Mouse (Mus musculus): ENCODE results near the gene Dmpk. TPM values are rescaled to one million over a fixed set of nuclear protein-coding genes. Genes with fewer than 3 reads are reported as not detected.
A peak's percentile ranks its signal among the peaks of the same experiment; 100 is the strongest.
"Not testable (repeated sequence)": the region's sequence is repeated elsewhere in the genome, so short reads cannot be mapped to it uniquely, and the experiment has no call there.

Dmpk gene
- polyA plus RNA-seq, 1 experiment from 2014 or later = 9.4 TPM

DNA sequence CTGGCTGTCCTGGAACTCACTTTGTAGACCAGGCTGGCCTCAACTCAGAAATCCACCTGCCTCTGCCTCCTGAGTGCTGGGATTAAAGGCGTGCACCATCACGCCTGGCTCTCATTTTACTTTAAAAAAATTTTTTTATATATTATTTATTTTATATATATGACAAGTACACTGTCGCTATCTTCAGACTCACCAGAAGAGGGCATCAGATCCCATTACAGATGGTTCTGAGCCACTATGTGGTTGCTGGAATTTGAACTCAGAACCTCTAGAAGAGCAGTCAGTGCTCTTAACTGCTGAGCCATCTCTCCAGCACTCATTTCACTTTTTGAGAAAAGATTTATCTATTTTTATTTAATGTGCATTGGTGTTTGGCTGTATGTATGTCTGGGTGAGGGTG lies 12.6 kb upstream of the Dmpk start:
- H3K27ac ChIP-seq (ENCODE audit: low read depth, low read length); H3K4me3 ChIP-seq (ENCODE audit: low read depth, low read length); ATAC-seq (ENCODE audit: low read depth); H3K4me1 ChIP-seq (ENCODE audit: control insufficient read depth, insufficient read depth, low read length); H3K36me3 ChIP-seq (ENCODE audit: control insufficient read depth, insufficient read depth, low read length); H3K9me3 ChIP-seq (ENCODE audit: control insufficient read depth, low read length); H3K4me2 ChIP-seq (ENCODE audit: low read depth, low read length); H3K9ac ChIP-seq (replicated peaks; ENCODE audit: low read depth, low read length); H3K27me3 ChIP-seq (ENCODE audit: control insufficient read depth, insufficient read depth, low read length): not testable (repeated sequence)
- 61% methylated on average over 3 of the region's 3 CpGs for WGBS

GRCm38 (mm10) chr7:19073504-19073903 lies 10.1 kb upstream of the Dmpk start:
- no peak overlapping the region for H3K4me2 ChIP-seq (ENCODE audit: low read depth, low read length)

GRCm38 (mm10) chr7:19074494-19074893 lies 9.2 kb upstream of the Dmpk start:
- Histone ChIP-seq H3K4me2 (ENCODE audit: low read depth, low read length) (no peak overlapping the region), H3K9me3 (ENCODE audit: control insufficient read depth, low read length) (no peaks in the 10 kb centered on the region), H3K4me1 (ENCODE audit: control insufficient read depth, insufficient read depth, low read length) (peaks cover 15% of the 10 kb centered on the region; the same call in 1 of the 2 replicates), H3K27ac (ENCODE audit: low read depth, low read length) (no peak overlapping the region), H3K9ac (replicated peaks; ENCODE audit: low read depth, low read length) (no peak overlapping the region), H3K4me3 (ENCODE audit: low read depth, low read length) (no peak overlapping the region), H3K27me3 (ENCODE audit: control insufficient read depth, insufficient read depth, low read length) (no peaks in the 10 kb centered on the region; the same call in 1 of the 2 replicates), H3K36me3 (ENCODE audit: control insufficient read depth, insufficient read depth, low read length) (peaks cover 12% of the 10 kb centered on the region; the same call in 1 of the 2 replicates)
- WGBS = 90% methylated on average over 6 of the region's 6 CpGs
- no peak for ATAC-seq (ENCODE audit: low read depth)

More at GRCm38 (mm10) chr7:19073504-19073903, 10.1 kb upstream of the Dmpk start:
- Histone ChIP-seq H3K36me3 (ENCODE audit: control insufficient read depth, insufficient read depth, low read length) (peaks cover 6% of the 10 kb centered on the region; the same call in 1 of the 2 replicates), H3K4me1 (ENCODE audit: control insufficient read depth, insufficient read depth, low read length) (peaks cover 15% of the 10 kb centered on the region; the same call in 1 of the 2 replicates), H3K9ac (replicated peaks; ENCODE audit: low read depth, low read length) (no peak overlapping the region), H3K9me3 (ENCODE audit: control insufficient read depth, low read length) (no peaks in the 10 kb centered on the region), H3K4me3 (ENCODE audit: low read depth, low read length) (no peak overlapping the region), H3K27ac (ENCODE audit: low read depth, low read length) (no peak overlapping the region), H3K27me3 (ENCODE audit: control insufficient read depth, insufficient read depth, low read length) (no peaks in the 10 kb centered on the region; the same call in 1 of the 2 replicates)
- WGBS = 89% methylated on average over 9 of the region's 9 CpGs
- ATAC-seq (ENCODE audit: low read depth) = no peak

DNA sequence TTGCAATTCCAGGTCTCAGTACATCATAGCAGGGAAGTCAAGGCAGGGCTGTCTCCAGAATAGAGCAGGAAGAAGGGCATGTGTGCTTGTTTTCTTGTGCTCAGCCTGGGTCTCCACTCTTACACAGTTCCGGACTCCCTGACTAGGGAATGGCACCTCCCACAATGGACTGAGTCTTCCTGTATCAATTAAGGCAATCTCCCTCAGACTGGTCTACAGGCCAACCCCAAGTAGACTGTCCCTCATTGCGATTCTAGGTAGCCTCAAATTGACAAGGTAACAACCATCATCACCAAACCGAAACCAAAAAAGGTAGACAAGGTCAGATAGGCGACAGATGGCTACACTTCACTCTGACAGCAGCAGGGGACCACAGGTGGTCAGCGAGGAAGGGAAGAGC lies 8.4 kb upstream of the Dmpk start:
- H3K9ac ChIP-seq (replicated peaks; ENCODE audit: low read depth, low read length) = no peak overlapping the region
- H3K4me2 ChIP-seq (ENCODE audit: low read depth, low read length) = peak overlapping the region; percentile 73
- peaks cover 15% of the 10 kb centered on the region; the same call in 1 of the 2 replicates for H3K4me1 ChIP-seq (ENCODE audit: control insufficient read depth, insufficient read depth, low read length)
- ATAC-seq (ENCODE audit: low read depth) = peak; percentile 6
- H3K27ac ChIP-seq (ENCODE audit: low read depth, low read length) = peak overlapping the region; percentile 44; the same call in 1 of the 2 replicates
- H3K36me3 ChIP-seq (ENCODE audit: control insufficient read depth, insufficient read depth, low read length) = peaks cover 19% of the 10 kb centered on the region
- WGBS = 64% methylated on average over 5 of the region's 5 CpGs
- H3K4me3 ChIP-seq (ENCODE audit: low read depth, low read length) = peak overlapping the region; percentile 100
- no peaks in the 10 kb centered on the region for H3K9me3 ChIP-seq (ENCODE audit: control insufficient read depth, low read length)
- no peaks in the 10 kb centered on the region; the same call in 1 of the 2 replicates for H3K27me3 ChIP-seq (ENCODE audit: control insufficient read depth, insufficient read depth, low read length)

DNA sequence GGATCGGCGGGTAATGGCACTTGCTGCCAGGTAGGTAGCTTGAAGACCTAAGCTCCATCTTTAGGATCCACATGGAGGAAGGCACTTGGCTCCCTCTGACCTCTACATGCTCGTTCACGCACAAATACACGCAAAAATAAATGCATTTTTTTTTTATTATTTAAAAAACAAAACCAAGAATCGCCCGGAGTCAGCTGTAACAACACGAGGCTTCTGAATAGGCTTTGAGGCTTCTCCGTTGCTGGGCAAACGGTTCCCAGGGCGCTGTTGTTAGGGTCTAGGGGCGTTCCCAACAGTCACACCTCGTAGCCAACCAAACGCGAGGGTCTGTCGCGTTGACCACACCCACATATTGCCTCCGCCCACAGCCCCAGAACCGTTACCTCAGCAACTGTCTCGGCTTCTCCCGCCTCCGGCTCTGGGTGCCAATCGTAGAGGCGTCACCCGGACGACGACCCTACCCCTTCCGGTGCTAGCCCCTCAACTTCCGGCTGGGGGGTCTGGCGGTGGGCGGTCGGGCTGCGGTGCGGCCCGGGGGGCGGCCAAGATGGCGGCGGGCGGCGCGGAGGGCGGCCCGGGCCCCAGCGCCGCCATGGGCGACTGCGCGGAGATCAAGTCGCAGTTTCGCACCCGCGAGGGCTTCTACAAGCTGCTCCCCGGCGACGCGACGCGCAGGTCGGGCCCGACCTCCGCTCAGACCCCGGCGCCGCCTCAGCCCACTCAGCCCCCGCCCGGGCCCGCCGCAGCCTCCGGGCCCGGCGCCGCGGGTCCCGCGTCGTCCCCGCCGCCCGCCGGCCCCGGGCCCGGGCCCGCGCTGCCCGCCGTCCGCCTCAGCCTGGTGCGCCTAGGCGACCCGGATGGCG lies 7.7 kb upstream of the Dmpk start, which contains the start of gene Dmwd:
TSS of gene Dmwd (plus strand) at position 505 of the 863 bp plus-strand sequence.
- peak; percentile 98 for ATAC-seq (ENCODE audit: low read depth)
- Histone ChIP-seq H3K9ac (replicated peaks; ENCODE audit: low read depth, low read length) (peak within 1 kb of the TSS; percentile 97), H3K9me3 (ENCODE audit: control insufficient read depth, low read length) (no peaks in the 10 kb centered on the region), H3K27ac (ENCODE audit: low read depth, low read length) (peak within 1 kb of the TSS; percentile 79), H3K4me3 (ENCODE audit: low read depth, low read length) (peak within 1 kb of the TSS; percentile 100), H3K36me3 (ENCODE audit: control insufficient read depth, insufficient read depth, low read length) (peaks cover 26% of the 10 kb centered on the region), H3K27me3 (ENCODE audit: control insufficient read depth, insufficient read depth, low read length) (no peaks in the 10 kb centered on the region; the same call in 1 of the 2 replicates), H3K4me2 (ENCODE audit: low read depth, low read length) (peak within 1 kb of the TSS; percentile 73), H3K4me1 (ENCODE audit: control insufficient read depth, insufficient read depth, low read length) (peaks cover 15% of the 10 kb centered on the region; the same call in 1 of the 2 replicates)
- WGBS = under 1% methylated on average over 81 of the region's 91 CpGs

DNA sequence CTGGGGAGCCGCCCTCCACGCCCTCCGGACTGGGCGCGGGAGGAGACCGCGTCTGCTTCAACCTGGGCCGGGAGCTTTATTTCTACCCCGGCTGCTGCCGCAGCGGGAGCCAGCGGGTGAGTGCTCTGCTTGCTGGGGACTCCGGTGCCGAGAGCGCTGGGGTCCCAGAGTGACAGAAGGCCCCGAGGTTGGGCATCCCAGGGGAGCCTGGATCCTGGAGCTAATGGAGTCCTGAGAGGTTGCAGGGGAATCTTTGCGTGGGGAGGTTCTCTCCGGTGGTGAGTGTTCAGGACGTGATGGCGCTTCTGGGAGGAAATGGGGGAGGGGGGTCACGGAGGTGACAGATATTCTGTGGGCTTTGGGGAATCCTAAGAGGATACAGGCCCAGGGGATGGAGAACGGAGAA lies 7.1 kb upstream of the Dmpk start:
- Histone ChIP-seq H3K9me3 (ENCODE audit: control insufficient read depth, low read length) (no peaks in the 10 kb centered on the region), H3K4me2 (ENCODE audit: low read depth, low read length) (peak overlapping the region; percentile 73), H3K27me3 (ENCODE audit: control insufficient read depth, insufficient read depth, low read length) (no peaks in the 10 kb centered on the region; the same call in 1 of the 2 replicates), H3K36me3 (ENCODE audit: control insufficient read depth, insufficient read depth, low read length) (peaks cover 30% of the 10 kb centered on the region), H3K9ac (replicated peaks; ENCODE audit: low read depth, low read length) (peak overlapping the region; percentile 97), H3K4me1 (ENCODE audit: control insufficient read depth, insufficient read depth, low read length) (peaks cover 15% of the 10 kb centered on the region; the same call in 1 of the 2 replicates), H3K4me3 (ENCODE audit: low read depth, low read length) (peak overlapping the region; percentile 100), H3K27ac (ENCODE audit: low read depth, low read length) (peak overlapping the region; percentile 79)
- 0% methylated on average over 22 of the region's 22 CpGs for WGBS
- no peak for ATAC-seq (ENCODE audit: low read depth)

- Histone ChIP-seq H3K9me3 (ENCODE audit: control insufficient read depth, low read length) (no peaks in the 10 kb centered on the region), H3K4me3 (ENCODE audit: low read depth, low read length) (peak overlapping the region; percentile 100; the same call in 1 of the 2 replicates), H3K4me1 (ENCODE audit: control insufficient read depth, insufficient read depth, low read length) (peaks cover 15% of the 10 kb centered on the region; the same call in 1 of the 2 replicates), H3K27ac (ENCODE audit: low read depth, low read length) (no peak overlapping the region), H3K27me3 (ENCODE audit: control insufficient read depth, insufficient read depth, low read length) (no peaks in the 10 kb centered on the region; the same call in 1 of the 2 replicates), H3K9ac (replicated peaks; ENCODE audit: low read depth, low read length) (no peak overlapping the region; the same call in 1 of the 2 replicates), H3K36me3 (ENCODE audit: control insufficient read depth, insufficient read depth, low read length) (peaks cover 38% of the 10 kb centered on the region), H3K4me2 (ENCODE audit: low read depth, low read length) (peak overlapping the region; percentile 73)
- WGBS = 89% methylated on average over 14 of the region's 14 CpGs
- no peak for ATAC-seq (ENCODE audit: low read depth)
Observed at GRCm38 (mm10) chr7:19077761-19078160, 5.9 kb upstream of the Dmpk start.

GRCm38 (mm10) chr7:19078732-19079131 lies 4.9 kb upstream of the Dmpk start:
- Histone ChIP-seq H3K9me3 (ENCODE audit: control insufficient read depth, low read length) (no peaks in the 10 kb centered on the region), H3K4me1 (ENCODE audit: control insufficient read depth, insufficient read depth, low read length) (peaks cover 15% of the 10 kb centered on the region; the same call in 1 of the 2 replicates), H3K4me2 (ENCODE audit: low read depth, low read length) (no peak overlapping the region), H3K27me3 (ENCODE audit: control insufficient read depth, insufficient read depth, low read length) (no peaks in the 10 kb centered on the region; the same call in 1 of the 2 replicates), H3K9ac (replicated peaks; ENCODE audit: low read depth, low read length) (no peak overlapping the region), H3K36me3 (ENCODE audit: control insufficient read depth, insufficient read depth, low read length) (peaks cover 41% of the 10 kb centered on the region), H3K4me3 (ENCODE audit: low read depth, low read length) (no peak overlapping the region), H3K27ac (ENCODE audit: low read depth, low read length) (no peak overlapping the region)
- ATAC-seq (ENCODE audit: low read depth) = no peak
- WGBS = 90% methylated on average over 3 of the region's 3 CpGs

Data from neural tube, embryonic 14.5 days (tissue).